Mouse (Mus musculus) ES-E14 (cell line): ENCODE measurements at regions not wholly inside any gene's neighbourhood (a gene's known extent, or its start where the extent isn't known, plus 50 kb on each side); places are given as distances from the start of the nearest gene placed in this dataset.

Source experiments
- CHD2 ChIP-seq: IDR thresholded peaks from 2 replicates; pipeline ENCODE4 v1.6.1; 2014; ENCODE audit warnings: mild to moderate bottlenecking, low read depth, low read length, inconsistent platforms
- MAFK ChIP-seq: IDR thresholded peaks from 2 replicates; pipeline ENCODE4 v1.6.1; 2014; ENCODE audit warnings: mild to moderate bottlenecking, low read depth, low read length, inconsistent platforms; ENCODE audit not compliant: insufficient read depth
- ZC3H11A ChIP-seq: IDR thresholded peaks from 2 replicates; pipeline ENCODE4 v1.6.1; 2012; ENCODE audit warnings: low read depth, mild to moderate bottlenecking, inconsistent platforms, low read length, borderline replicate concordance
- ZNF384 ChIP-seq: IDR thresholded peaks from 2 replicates; pipeline ENCODE4 v1.6.1; 2012; ENCODE audit warnings: low read depth, low read length, inconsistent platforms

DNA sequence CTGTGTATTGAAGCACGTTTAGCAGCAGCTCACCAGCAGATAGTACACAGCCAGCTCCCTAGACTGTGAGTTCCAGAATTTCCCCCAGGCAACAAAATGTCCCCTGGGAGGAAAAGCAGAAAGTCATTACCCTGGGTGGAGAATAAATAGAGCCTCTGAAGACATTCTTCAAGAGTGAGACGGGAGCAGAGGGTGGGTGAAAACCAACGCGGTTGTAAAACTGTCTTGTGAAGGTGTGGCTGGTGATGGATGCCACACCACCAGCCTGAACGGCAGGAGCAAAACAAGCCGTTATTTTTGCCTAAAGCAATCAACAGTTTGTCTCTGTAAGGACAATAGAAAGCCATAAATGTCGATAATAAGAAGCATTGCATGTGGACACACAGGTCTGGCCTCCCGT, 129.7 kb upstream of the Kcnj15 start:
- TF ChIP-seq ZNF384 (no peak), CHD2 (no peak), ZC3H11A (no peak), MAFK (no peak)
